Mouse (Mus musculus) liver, embryonic 14.5 days (tissue): Measurements from ENCODE around the gene Smim14. TPM values are rescaled to one million over a fixed set of nuclear protein-coding genes. Genes with fewer than 3 reads are reported as not detected.

Experiments used
- ATAC-seq: fragments of 200-750 bp; cut with Nextera tagmentation; 2 replicates; pipeline ENCODE4 v1.8.0; 2017; ENCODE audit warnings: moderate number of reproducible peaks, mild to moderate bottlenecking, moderate library complexity; ENCODE audit not compliant: insufficient read depth
- DNase-seq, 3 experiments: peaks; one replicate each; pipeline ENCODE4 v3.0.0-alpha.2; 2012 to 2013; ENCODE audit warnings: low read depth in 3 of 3, low spot score in 3 of 3
- H3K27ac ChIP-seq: fragments of 300-500 bp; sonication (generic); 2 replicates; pipeline ENCODE4 v1.5.1; 2014; ENCODE audit warnings: moderate library complexity, mild to moderate bottlenecking, control low read depth, inconsistent platforms
- H3K27me3 ChIP-seq: fragments of 300-500 bp; sonication (generic); 2 replicates; pipeline ENCODE4 v1.6.1; 2014; ENCODE audit warnings: mild to moderate bottlenecking, low read length, moderate library complexity; ENCODE audit not compliant: control insufficient read depth, insufficient read depth
- H3K36me3 ChIP-seq: fragments of 300-500 bp; sonication (generic); replicated peaks from 2 replicates; pipeline ENCODE4 v1.6.1; 2014; ENCODE audit warnings: low read depth; ENCODE audit not compliant: control insufficient read depth, insufficient read depth
- H3K4me1 ChIP-seq, 2 experiments: fragments of 200-500 bp in 1 of 2; fragments of 300-500 bp in 1 of 2; sonication (generic) in 1 of 2; replicated peaks; 2 replicates each; pipeline ENCODE4 v1.6.1; 2012 to 2014; ENCODE audit warnings: antibody characterized with exemption in 1 of 2, inconsistent platforms in 1 of 2, low read length in 1 of 2; ENCODE audit not compliant: control insufficient read depth in 2 of 2, insufficient read depth in 2 of 2
- H3K4me2 ChIP-seq: fragments of 300-500 bp; sonication (generic); 2 replicates; pipeline ENCODE4 v1.6.1; 2014; ENCODE audit warnings: low read depth, mild to moderate bottlenecking, control low read depth, moderate library complexity
- H3K4me3 ChIP-seq, 2 experiments: fragments of 200-500 bp in 1 of 2; fragments of 300-500 bp in 1 of 2; sonication (generic) in 1 of 2; 2 replicates each; pipeline ENCODE4 v1.5.1; 2012 to 2014; ENCODE audit warnings: low read depth in 2 of 2, low read length in 2 of 2, mild to moderate bottlenecking in 2 of 2, control low read depth in 1 of 2, inconsistent platforms in 1 of 2, moderate library complexity in 1 of 2; ENCODE audit not compliant: insufficient read depth in 1 of 2
- H3K9ac ChIP-seq: fragments of 300-500 bp; sonication (generic); replicated peaks from 2 replicates; pipeline ENCODE4 v1.6.1; 2014; ENCODE audit warnings: mild to moderate bottlenecking, control low read depth, moderate library complexity
- H3K9me3 ChIP-seq: fragments of 300-500 bp; sonication (generic); 2 replicates; pipeline ENCODE4 v1.6.1; 2016; ENCODE audit warnings: low read length, mixed read lengths; ENCODE audit not compliant: control insufficient read depth
- CTCF ChIP-seq: IDR thresholded peaks from 2 replicates; pipeline ENCODE4 v1.5.1; 2016; ENCODE audit warnings: antibody characterized with exemption, low read depth, control low read depth
- EP300 ChIP-seq: IDR thresholded peaks from 2 replicates; pipeline ENCODE4 v1.6.1; 2016; ENCODE audit warnings: antibody characterized with exemption, low read depth
- WGBS: fragments of 180-500 bp; shearing (Covaris S2); extraction: QIAGEN DNeasy Blood & Tissue Kit; methylation state at CpG from one replicate; pipeline ENCODE4 v1.1.7; 2014; ENCODE audit not compliant: insufficient replicate concordance; 5-methylcytosine and 5-hydroxymethylcytosine counted together
- polyA plus RNA-seq, 2 experiments: library from polyadenylated mRNA; depleted of rRNA in 1 of 2; stranded (reverse) in 1 of 2; unstranded in 1 of 2; fragments of >200 nt; fragmentation: Nextera tagmentation in 1 of 2; extraction: Ambion mirVana in 1 of 2; gene quantifications; 2 replicates each; pipeline versions ENCODE4 v1.2.1 to v1.2.3; 2012 to 2014

Smim14 gene
- polyA plus RNA-seq, 2 experiments: 15.4 to 39.9 TPM

DNA sequence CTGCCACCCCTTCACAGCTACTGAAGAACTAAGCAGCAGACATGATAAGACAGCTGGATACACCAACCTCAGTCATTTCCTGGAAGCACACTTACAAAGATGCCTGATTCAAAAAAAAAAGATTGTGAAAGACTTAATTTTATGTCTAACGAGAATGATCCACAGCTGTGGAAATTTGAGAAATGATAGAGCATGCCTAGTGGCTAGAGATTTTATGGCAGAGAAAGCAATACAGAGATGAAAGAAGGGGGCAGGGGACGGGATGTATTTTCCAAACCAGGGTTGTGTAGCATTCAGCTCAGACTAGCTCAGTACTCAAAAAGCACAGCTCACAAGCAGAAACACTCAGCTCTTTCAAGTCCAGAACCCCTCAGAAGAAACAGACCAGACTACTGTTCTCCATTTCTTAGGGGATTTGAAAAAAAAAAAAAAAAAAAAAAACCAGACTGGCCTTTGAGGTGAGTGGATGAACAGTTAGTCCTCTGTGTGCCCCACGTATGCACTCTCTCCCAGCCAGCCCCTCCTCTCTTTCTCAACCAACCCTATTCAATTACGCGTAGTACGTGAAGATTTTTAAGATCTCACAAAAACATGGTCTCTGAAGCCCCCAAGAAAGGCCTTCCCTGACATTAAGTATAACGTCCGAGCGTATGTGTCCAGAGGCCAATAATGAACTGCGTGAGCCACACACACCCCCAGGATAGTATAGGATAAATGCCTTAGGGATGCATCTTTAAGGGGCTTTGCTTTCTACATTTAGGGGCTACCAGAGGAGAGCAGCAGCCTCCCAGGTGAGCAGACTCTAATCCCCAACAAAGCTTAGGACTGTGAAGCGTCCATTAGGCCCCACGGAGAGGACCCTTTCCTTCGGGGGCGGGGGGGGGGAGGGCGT lies 102.3 kb downstream of the Smim14 start:
- Histone ChIP-seq H3K27me3 (no peaks in the 10 kb centered on the region), H3K9ac (peak overlapping the region; percentile 66), H3K36me3 (no peaks in the 10 kb centered on the region), H3K4me2 (peak overlapping the region; percentile 81), H3K4me3 (peak overlapping the region; percentile 73 to 82), H3K27ac (no peak overlapping the region), H3K4me1 (peaks cover 4 to 13% of the 10 kb centered on the region in 2 experiments), H3K9me3 (no peaks in the 10 kb centered on the region)
- no peak for ATAC-seq
- DNase-seq: no peak
- TF ChIP-seq CTCF (no peak), EP300 (no peak)
- WGBS: 22% methylated on average over 15 of the region's 15 CpGs

DNA sequence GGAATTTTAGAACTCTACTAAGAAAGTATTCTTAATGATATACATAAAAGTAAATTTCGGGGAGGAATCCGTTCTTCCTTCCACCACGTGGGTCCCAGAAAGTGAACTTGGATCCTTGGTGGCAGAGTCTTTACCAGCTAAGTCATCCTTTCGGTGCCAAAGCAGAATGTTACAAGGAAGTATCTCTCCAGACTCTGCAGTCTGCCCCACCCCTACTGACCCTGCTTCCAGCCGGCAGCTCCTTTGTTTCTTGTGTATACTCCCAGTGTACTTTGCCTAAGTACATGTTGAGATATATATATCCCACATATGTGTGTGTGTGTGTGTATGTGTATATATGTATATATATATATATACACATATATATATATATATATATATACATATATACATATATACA lies 107.5 kb downstream of the Smim14 start:
- ATAC-seq: no peak
- DNase-seq: no peak
- WGBS: 77% methylated on average over 5 of the region's 5 CpGs

DNA sequence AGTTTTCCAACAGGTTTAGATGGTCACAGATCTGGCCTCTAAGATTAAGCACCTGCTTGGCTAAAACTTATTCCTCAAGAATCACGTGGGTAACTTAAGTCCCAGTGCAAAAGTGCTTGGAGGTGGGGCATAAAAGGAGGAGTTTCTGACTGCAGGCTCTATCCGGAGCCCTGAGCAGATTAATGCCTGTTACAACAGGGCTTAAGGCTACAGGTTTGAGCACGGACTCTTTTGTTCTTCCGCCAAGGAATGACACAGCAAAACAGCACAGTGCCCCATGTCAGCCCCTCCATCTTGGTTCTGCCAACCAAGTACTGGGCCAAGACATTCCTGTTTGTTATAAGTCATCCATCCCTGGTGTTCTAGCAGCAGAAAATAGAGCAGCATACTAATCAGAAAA lies 108.7 kb downstream of the Smim14 start:
- Histone ChIP-seq H3K9ac (no peak overlapping the region), H3K27me3 (no peaks in the 10 kb centered on the region), H3K36me3 (peaks cover 2% of the 10 kb centered on the region), H3K4me1 (peaks cover 0 to 4% of the 10 kb centered on the region in 2 experiments; a peak in 1 of 4 replicates), H3K9me3 (no peaks in the 10 kb centered on the region), H3K4me3 (no peak overlapping the region), H3K4me2 (no peak overlapping the region), H3K27ac (no peak overlapping the region)
- DNase-seq (no peak), ATAC-seq (no peak)
- TF ChIP-seq CTCF (no peak), EP300 (no peak)
- WGBS: 36% methylated on average over 4 of the region's 4 CpGs

More for the DNA sequence above, 107.5 kb downstream of the Smim14 start:
- Histone ChIP-seq H3K4me1 (0 out of 4 replicates have a peak, but pooled peaks cover 0 to 2% of the 10 kb centered on the region in 2 experiments), H3K27ac (no peak overlapping the region), H3K4me2 (no peak overlapping the region), H3K4me3 (no peak overlapping the region), H3K27me3 (no peaks in the 10 kb centered on the region), H3K36me3 (peaks cover 2% of the 10 kb centered on the region), H3K9ac (no peak overlapping the region), H3K9me3 (no peaks in the 10 kb centered on the region)
- TF ChIP-seq EP300 (no peak), CTCF (no peak)

DNA sequence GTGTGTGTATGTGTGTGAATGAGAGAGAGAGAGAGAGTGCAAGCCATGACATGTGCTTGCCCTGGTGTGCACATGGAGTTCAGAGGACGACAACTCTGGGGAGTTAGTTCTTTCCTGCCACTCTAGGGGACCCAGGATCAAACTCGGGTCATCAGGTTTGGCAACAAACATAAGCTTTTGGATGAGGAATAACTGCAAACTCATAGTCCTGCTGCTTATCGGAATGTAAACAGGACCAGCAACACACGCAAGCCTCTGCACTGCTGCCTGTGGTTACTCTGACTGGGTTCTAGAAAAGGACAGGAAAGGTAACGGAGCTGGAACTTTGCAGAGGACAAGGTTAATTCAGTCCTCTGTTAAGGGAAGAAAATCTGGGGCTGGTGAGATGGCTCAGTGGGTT lies 111.7 kb downstream of the Smim14 start:
- H3K9ac ChIP-seq: no peak overlapping the region
- H3K9me3 ChIP-seq: no peaks in the 10 kb centered on the region
- 69% methylated on average over 5 of the region's 5 CpGs for WGBS
- H3K27ac ChIP-seq: no peak overlapping the region
- no peak for DNase-seq
- H3K4me1 ChIP-seq: peaks cover 5 to 11% of the 10 kb centered on the region in 2 experiments; a peak in 3 of 4 replicates
- H3K36me3 ChIP-seq: peaks cover 2% of the 10 kb centered on the region
- H3K27me3 ChIP-seq: no peaks in the 10 kb centered on the region
- no peak overlapping the region for H3K4me2 ChIP-seq
- H3K4me3 ChIP-seq: no peak overlapping the region
- no peak for TF ChIP-seq CTCF
- no peak for TF ChIP-seq EP300
- ATAC-seq: no peak

DNA sequence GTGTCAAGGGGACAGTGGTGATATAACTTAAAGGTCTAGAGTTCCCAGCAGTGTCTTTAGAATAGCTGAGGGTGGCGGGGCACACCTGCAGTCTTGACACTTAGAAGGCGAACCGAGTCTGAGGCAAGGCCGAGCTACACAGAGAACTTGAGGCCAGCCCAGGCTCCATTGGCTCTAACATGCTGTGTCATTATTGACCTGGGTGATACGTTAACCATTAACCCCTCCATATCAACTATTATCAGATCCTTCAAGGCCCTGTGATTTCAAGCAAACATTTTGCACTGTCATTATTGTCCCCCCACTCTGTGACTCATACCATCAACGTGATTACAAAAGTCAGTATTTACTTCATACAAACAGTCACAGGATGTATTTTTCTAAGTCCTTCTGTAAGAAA lies 112.8 kb downstream of the Smim14 start:
- ATAC-seq (no peak), DNase-seq (no peak)
- Histone ChIP-seq H3K36me3 (peaks cover 2% of the 10 kb centered on the region), H3K4me2 (no peak overlapping the region), H3K9me3 (no peaks in the 10 kb centered on the region), H3K27ac (no peak overlapping the region), H3K4me3 (no peak overlapping the region), H3K4me1 (peaks cover 5 to 11% of the 10 kb centered on the region in 2 experiments; a peak in 3 of 4 replicates), H3K27me3 (no peaks in the 10 kb centered on the region), H3K9ac (no peak overlapping the region)
- WGBS: 50% methylated on average over 6 of the region's 6 CpGs
- TF ChIP-seq EP300 (no peak), CTCF (no peak)
